Mouse (Mus musculus) intestine, postnatal 0 days (tissue): ENCODE measurements at regions not wholly inside any gene's neighbourhood (a gene's known extent, or its start where the extent isn't known, plus 50 kb on each side); places are given as distances from the start of the nearest gene placed in this dataset.

Source experiments
- ATAC-seq: fragments of 200-750 bp; cut with Nextera tagmentation; 2 replicates; pipeline ENCODE4 v1.8.0; 2017; ENCODE audit warnings: mild to moderate bottlenecking, moderate TSS enrichment, moderate library complexity
- H3K27ac ChIP-seq: fragments of 300-500 bp; sonication (generic); 2 replicates; pipeline ENCODE4 v1.5.1; 2014; ENCODE audit warnings: mild to moderate bottlenecking, low read depth, low read length, moderate library complexity
- H3K27me3 ChIP-seq: fragments of 300-500 bp; sonication (generic); replicated peaks from 2 replicates; pipeline ENCODE4 v1.6.1; 2014; ENCODE audit warnings: low read length, mixed read lengths; ENCODE audit not compliant: control insufficient read depth, insufficient read depth
- H3K36me3 ChIP-seq: fragments of 300-500 bp; sonication (generic); 2 replicates; pipeline ENCODE4 v1.6.1; 2014; ENCODE audit warnings: mild to moderate bottlenecking, moderate library complexity; ENCODE audit not compliant: control insufficient read depth, insufficient read depth
- H3K4me1 ChIP-seq: fragments of 300-500 bp; sonication (generic); replicated peaks from 2 replicates; pipeline ENCODE4 v1.6.1; 2014; ENCODE audit warnings: antibody characterized with exemption, low read length, mixed read lengths; ENCODE audit not compliant: control insufficient read depth, insufficient read depth
- H3K4me2 ChIP-seq: fragments of 300-500 bp; sonication (generic); replicated peaks from 2 replicates; pipeline ENCODE4 v1.6.1; 2014; ENCODE audit warnings: low read depth, mild to moderate bottlenecking, moderate library complexity
- H3K4me3 ChIP-seq: fragments of 300-500 bp; sonication (generic); 2 replicates; pipeline ENCODE4 v1.5.1; 2014; ENCODE audit warnings: low read depth, low read length
- H3K9ac ChIP-seq: fragments of 300-500 bp; sonication (generic); 2 replicates; pipeline ENCODE4 v1.6.1; 2014; ENCODE audit warnings: mild to moderate bottlenecking, low read depth, low read length
- H3K9me3 ChIP-seq: fragments of 300-500 bp; sonication (generic); 2 replicates; pipeline ENCODE4 v1.6.1; 2016; ENCODE audit warnings: mixed run types; ENCODE audit not compliant: control insufficient read depth
- CTCF ChIP-seq: sonication (generic); IDR thresholded peaks from 2 replicates; pipeline ENCODE4 v1.5.1; 2016; ENCODE audit warnings: low read depth, mild to moderate bottlenecking, control low read depth, antibody characterized with exemption, moderate library complexity
- WGBS: fragments of 180-500 bp; shearing (Covaris S2); extraction: QIAGEN DNeasy Blood & Tissue Kit; methylation state at CpG from one replicate; pipeline ENCODE4 v1.1.7; 2014; 5-methylcytosine and 5-hydroxymethylcytosine counted together

DNA sequence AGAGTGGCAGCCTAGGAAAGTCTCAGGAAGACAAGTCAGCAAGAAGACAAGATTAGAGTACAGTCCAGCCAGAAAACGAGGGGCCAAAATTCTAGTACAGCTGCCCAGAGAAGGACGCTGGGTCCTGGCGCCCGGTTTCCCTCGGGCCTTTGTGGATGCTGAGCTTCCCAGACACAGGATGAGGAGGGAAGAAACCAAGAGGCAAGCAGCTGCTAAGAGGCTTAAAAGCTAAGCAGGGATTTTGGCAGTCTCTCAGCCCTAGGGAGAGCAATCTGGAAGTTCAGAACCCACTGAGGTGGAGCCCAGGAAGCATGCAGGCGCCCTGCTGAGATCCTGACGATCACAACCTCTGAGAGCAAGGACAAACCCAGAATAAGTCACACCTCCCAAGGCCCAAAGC lies 363.1 kb upstream of the Mgmt start:
- TF ChIP-seq CTCF: no peak
- H3K36me3 ChIP-seq: no peaks in the 10 kb centered on the region
- ATAC-seq: no peak
- H3K4me2 ChIP-seq: no peak overlapping the region
- no peak overlapping the region for H3K9ac ChIP-seq
- H3K27ac ChIP-seq: no peak overlapping the region
- no peaks in the 10 kb centered on the region for H3K4me1 ChIP-seq
- H3K4me3 ChIP-seq: no peak overlapping the region
- H3K27me3 ChIP-seq: no peaks in the 10 kb centered on the region
- WGBS: 64% methylated on average over 7 of the region's 7 CpGs
- H3K9me3 ChIP-seq: no peaks in the 10 kb centered on the region

DNA sequence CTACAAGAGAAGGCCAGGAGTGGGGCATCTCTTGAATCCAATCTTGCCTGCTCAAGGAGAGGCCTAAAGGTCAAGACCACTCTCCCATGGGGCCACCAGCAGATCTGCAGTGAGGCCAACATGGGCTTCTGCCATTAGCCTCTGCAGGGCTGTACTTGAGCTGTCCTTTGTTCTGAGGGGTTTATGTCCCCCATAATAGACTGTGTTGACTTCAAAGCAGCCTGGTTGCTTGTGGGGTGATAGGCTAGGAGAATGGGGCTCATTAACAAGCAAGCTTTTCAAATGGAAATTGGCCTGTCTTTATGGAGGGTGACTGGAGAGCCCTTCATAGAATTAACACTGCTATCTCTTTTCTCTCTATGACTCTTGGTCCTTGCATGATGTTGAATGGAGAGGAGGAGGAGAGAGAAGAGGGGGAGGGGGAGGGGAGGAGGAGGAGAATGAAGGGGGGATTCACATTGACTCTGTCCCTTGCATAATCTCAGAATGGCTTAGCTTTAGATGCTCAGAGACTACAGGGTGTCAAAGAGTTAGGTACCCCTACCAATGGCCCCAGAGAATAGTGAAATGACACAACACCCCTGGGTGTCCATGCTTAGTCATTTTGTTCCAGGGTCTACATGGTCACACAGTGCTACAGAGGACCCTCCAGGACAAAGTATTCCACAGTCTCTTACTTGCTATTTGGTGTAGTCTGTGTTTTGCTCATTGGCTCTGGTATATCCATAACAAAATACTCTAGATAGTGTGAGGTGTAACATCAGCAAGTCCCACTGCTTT lies 352.3 kb upstream of the Mgmt start:
- Histone ChIP-seq H3K9me3 (no peaks in the 10 kb centered on the region), H3K27ac (no peak overlapping the region), H3K9ac (no peak overlapping the region), H3K4me1 (no peaks in the 10 kb centered on the region), H3K36me3 (no peaks in the 10 kb centered on the region), H3K4me2 (no peak overlapping the region), H3K4me3 (no peak overlapping the region), H3K27me3 (no peaks in the 10 kb centered on the region)
- no peak for ATAC-seq
- TF ChIP-seq CTCF: no peak

DNA sequence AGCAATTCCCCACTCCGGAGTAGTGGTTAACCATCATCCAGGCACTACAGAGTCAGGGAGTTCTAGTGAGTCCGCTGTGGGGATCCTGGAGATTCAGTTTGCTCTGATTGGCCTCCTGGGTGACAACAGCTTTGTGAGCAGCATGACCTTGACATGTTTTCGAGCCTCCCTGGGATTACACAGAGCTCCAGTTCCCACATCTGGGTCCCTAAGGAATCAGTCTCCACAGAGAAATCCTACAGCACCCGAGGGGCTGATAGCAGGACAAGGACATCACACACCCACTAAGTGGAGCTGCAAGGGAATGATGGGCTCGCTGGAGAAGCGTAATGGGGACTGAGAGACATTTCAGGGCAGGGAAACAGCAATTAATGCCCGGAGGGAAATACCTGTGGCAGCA lies 351.5 kb upstream of the Mgmt start:
- Histone ChIP-seq H3K27ac (no peak overlapping the region), H3K4me1 (no peaks in the 10 kb centered on the region), H3K27me3 (no peaks in the 10 kb centered on the region), H3K4me3 (no peak overlapping the region), H3K4me2 (no peak overlapping the region), H3K36me3 (no peaks in the 10 kb centered on the region), H3K9ac (no peak overlapping the region), H3K9me3 (no peaks in the 10 kb centered on the region)
- no peak for TF ChIP-seq CTCF
- no peak for ATAC-seq
- 75% methylated on average over 7 of the region's 7 CpGs for WGBS

DNA sequence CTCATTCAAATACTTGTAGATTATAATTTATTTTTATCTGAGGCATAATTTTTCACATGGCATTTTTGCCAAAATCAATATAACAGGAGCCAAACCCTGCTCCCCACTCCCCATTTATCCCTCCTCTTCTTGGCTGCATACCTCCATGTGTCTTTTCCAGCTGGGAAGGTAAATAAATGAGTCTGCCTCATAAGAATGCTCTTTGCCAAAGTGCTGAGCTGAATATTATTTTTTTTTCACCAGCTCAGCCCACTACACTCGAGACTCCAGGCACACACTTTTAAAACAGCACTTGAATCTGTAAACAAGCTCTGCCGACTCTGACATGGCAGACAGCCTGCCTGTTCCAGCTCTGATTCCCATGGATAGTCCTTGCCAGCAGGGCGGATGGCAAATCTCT lies 346.6 kb upstream of the Mgmt start:
- TF ChIP-seq CTCF: no peak
- Histone ChIP-seq H3K27ac (no peak overlapping the region), H3K9me3 (no peaks in the 10 kb centered on the region), H3K27me3 (no peaks in the 10 kb centered on the region), H3K4me3 (no peak overlapping the region), H3K9ac (no peak overlapping the region), H3K36me3 (no peaks in the 10 kb centered on the region), H3K4me1 (no peaks in the 10 kb centered on the region), H3K4me2 (no peak overlapping the region)
- 47% methylated on average over 3 of the region's 3 CpGs for WGBS
- ATAC-seq: no peak

DNA sequence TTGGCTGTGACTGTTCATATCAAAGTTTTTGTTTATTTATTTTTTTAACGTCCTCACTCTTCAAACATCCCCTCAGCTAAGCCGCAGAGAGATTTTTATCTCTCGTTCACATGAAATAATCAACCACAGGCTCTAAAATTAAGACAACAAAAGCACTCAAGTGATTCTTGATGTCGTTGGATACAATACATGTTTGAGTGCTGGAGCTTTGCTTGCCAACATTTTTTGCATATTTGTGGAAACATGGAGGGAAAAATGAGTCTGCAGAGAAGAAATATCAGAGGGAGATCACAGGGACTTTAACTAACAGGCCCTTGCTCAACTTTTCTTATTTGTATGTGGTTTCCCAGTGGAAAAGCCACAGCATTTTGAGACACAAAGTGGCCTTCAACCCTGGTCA lies 338.0 kb upstream of the Mgmt start:
- 32% methylated on average over 4 of the region's 4 CpGs for WGBS
- no peak overlapping the region for H3K27ac ChIP-seq
- no peaks in the 10 kb centered on the region for H3K36me3 ChIP-seq
- no peaks in the 10 kb centered on the region for H3K27me3 ChIP-seq
- no peaks in the 10 kb centered on the region for H3K9me3 ChIP-seq
- no peak for TF ChIP-seq CTCF
- no peak for ATAC-seq
- H3K4me3 ChIP-seq: no peak overlapping the region
- no peak overlapping the region for H3K4me2 ChIP-seq
- no peak overlapping the region for H3K9ac ChIP-seq
- no peaks in the 10 kb centered on the region for H3K4me1 ChIP-seq

DNA sequence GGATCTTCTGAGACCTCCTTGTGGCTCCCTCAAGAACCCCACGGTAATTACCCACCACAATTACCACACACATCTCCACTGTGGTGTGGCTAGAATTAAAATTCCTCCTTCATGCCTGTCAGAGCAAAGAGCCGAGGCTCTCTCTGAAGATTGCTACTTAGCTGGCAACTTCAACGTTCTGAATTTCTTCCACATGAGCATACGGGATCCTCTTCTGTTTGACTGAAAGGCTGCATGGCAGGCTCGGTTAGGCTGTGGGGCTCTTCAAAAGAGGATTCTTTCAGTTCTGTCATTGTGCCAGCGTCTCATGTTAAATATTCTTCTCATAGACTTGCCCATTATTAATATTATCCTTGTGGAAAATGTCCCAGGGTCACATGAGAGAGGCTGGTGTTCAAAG lies 334.9 kb upstream of the Mgmt start:
- H3K4me3 ChIP-seq: no peak overlapping the region
- 79% methylated on average over 6 of the region's 6 CpGs for WGBS
- no peak for ATAC-seq
- H3K4me2 ChIP-seq: no peak overlapping the region
- no peaks in the 10 kb centered on the region for H3K4me1 ChIP-seq
- no peaks in the 10 kb centered on the region for H3K27me3 ChIP-seq
- no peaks in the 10 kb centered on the region for H3K9me3 ChIP-seq
- H3K36me3 ChIP-seq: no peaks in the 10 kb centered on the region
- no peak overlapping the region for H3K27ac ChIP-seq
- H3K9ac ChIP-seq: no peak overlapping the region
- no peak for TF ChIP-seq CTCF

DNA sequence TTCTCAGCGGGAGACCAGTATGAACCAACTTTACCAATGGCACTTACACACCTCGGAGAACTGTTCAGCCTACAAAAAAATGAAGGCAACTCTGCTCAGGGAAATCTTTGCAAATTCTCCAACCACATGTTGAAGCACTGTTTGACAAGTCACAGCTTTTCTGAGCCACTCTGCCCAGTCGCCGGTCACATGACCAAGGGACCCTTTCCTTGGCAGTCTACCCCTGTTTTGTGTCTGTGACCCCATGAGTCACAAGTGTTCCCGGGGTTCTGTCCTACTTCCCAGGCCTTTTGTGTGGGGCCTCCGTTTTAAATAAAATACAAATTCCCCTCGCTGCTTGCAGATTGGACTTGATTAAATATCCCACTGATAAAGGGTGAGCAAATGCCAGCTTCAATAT lies 323.5 kb upstream of the Mgmt start:
- ATAC-seq: no peak
- no peak for TF ChIP-seq CTCF
- H3K9ac ChIP-seq: no peak overlapping the region
- no peak overlapping the region for H3K4me3 ChIP-seq
- H3K27me3 ChIP-seq: no peaks in the 10 kb centered on the region
- no peak overlapping the region for H3K27ac ChIP-seq
- H3K4me2 ChIP-seq: no peak overlapping the region
- H3K4me1 ChIP-seq: no peaks in the 10 kb centered on the region
- no peaks in the 10 kb centered on the region for H3K36me3 ChIP-seq
- 61% methylated on average over 7 of the region's 7 CpGs for WGBS
- no peaks in the 10 kb centered on the region for H3K9me3 ChIP-seq
